Mouse (Mus musculus): ENCODE results near the gene Arid1b.
A peak's percentile ranks its signal among the peaks of the same experiment; 100 is the strongest.
"Not testable (repeated sequence)": the region's sequence is repeated elsewhere in the genome, so short reads cannot be mapped to it uniquely, and the experiment has no call there.

The Arid1b gene

GRCm38 (mm10) chr17:5088241-5088640 lies 94.1 kb downstream of the Arid1b start:
- DNase-seq (ENCODE audit: low spot score) = not testable (repeated sequence)

- DNase-seq (ENCODE audit: low spot score) = no peak
Measured at GRCm38 (mm10) chr17:5088822-5089221, 94.7 kb downstream of the Arid1b start.

- peak; percentile 51 for DNase-seq (ENCODE audit: low spot score)
Measured at GRCm38 (mm10) chr17:5089541-5089940, 95.4 kb downstream of the Arid1b start.

DNA sequence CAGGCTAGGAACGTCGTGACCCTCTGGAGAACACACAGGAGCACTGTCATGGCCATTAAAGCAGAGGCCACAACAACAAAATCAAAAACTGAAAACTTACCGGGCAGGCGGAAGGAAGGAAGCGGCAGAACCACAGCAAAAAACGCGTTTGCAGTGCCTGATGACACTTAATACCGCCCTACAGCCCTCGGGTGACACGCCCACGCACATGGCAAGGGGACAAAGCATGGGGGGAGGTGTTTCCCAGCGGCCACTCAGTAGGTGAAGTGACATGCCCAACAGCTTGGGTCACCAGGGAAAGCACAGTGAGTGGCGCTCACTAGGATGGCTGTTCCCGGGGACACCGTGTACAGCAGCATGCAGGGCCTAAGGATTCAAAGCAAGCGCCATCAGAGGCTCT lies 97.4 kb downstream of the Arid1b start:
- no peak for DNase-seq (ENCODE audit: low spot score)

- no peak for DNase-seq (ENCODE audit: low spot score)
Measured at GRCm38 (mm10) chr17:5091934-5092333, 97.8 kb downstream of the Arid1b start.

DNA sequence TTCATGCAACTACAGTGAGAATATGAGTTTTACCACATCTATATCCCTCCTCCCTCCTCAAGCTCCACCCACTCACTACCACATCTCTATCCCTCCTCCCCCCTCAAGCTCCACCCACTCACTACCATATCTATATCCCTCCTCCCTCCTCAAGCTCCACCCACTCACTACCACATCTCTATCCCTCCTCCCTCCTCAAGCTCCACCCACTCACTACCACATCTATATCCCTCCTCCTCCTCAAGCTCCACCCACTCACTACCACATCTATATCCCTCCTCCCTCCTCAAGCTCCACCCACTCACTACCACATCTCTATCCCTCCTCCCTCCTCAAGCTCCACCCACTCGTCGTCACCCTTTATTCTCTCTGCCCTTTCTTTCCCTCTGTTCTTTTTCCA lies 99.2 kb downstream of the Arid1b start:
- DNase-seq (ENCODE audit: low spot score) = not testable (repeated sequence)

GRCm38 (mm10) chr17:5094636-5095035 lies 100.5 kb downstream of the Arid1b start:
- no peak for DNase-seq (ENCODE audit: low spot score)

- no peak for DNase-seq (ENCODE audit: low spot score)
Measured at GRCm38 (mm10) chr17:5095741-5096140, 101.6 kb downstream of the Arid1b start.

- DNase-seq (ENCODE audit: low spot score) = no peak
Measured at GRCm38 (mm10) chr17:5097046-5097445, 102.9 kb downstream of the Arid1b start.

DNA sequence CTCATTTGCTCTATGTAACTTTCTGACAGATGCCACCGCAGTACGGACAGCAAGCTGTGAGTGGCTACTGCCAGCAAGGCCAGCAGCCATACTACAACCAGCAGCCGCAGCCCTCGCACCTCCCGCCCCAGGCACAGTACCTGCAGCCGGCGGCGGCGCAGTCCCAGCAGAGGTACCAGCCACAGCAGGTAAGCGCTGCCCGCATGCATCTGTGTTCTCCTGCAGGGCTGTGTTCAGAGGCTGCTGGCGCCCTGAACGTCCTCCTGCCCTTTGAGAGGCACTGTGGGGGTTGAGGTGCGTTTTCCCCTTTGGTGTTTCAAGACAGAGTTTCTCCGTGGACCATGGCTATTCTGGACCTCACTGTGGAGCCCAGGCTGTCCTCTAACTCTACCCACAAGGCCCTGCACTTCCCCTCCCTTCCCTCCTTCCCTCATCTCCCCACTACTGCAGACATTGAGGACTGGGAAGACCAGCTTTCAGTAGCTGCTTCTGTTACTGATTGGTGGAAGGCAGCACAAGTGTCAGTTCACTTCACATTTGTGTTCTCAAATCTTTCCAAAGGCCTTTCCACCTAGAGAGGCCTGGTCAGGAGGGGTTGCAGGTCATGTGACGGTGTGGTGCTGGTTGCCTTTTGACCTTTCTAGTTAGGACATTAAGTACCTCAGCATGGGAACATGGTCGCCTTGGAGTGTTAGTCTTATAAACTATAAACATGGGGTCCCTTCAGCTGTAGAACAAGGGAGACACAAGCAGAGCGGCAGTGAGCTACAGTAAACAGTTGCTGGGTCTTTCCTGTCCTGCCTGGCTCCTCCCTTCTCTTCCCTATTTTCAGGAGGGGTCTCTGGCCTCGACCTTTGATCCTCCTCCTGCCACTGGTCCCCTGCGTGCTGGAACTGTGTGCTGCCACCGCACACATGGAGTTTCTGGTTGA lies 103.7 kb downstream of the Arid1b start:
- DNase-seq (ENCODE audit: low spot score) = no peak

DNA sequence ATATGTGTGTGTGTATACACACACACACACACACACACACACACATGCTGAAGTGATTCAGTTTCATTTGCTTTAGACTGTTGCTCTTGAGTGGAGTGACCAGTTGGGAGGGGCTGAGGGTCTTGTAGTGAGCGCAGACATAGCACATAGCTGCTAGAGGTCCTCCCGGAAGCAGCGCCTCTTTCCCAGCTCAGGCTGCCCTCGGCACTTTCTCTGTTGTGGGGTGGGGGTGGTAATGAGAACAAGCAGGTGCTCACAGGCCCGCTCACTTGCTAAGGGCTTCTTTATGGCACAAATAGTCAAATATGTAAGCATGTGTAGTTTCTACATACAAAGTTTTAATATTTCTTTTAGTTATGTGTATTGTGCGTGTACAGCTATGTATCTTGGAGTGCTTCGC lies 104.6 kb downstream of the Arid1b start:
- DNase-seq (ENCODE audit: low spot score) = no peak

DNA sequence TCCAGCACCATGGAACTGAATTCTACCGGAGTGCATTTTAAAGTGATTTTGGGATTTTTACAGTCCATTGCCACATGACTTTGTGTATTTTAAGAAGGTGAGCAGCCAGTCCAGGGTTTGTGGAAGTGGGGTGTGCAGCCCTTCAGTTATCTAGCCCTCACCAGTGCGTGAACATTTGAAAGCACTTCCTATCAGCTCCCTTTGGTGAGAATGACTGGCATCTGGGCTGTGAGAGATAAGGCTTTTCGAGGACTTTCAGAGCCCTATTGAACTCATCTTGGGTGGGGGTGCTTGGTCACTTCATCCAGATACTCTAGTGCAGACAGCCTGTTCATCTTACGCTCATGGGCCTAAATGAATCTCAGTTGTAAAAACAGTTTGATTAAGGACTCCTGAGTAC lies 105.1 kb downstream of the Arid1b start:
- no peak for DNase-seq (ENCODE audit: low spot score)

- no peak for DNase-seq (ENCODE audit: low spot score)
Measured at GRCm38 (mm10) chr17:5101157-5101556, 107.0 kb downstream of the Arid1b start.

DNA sequence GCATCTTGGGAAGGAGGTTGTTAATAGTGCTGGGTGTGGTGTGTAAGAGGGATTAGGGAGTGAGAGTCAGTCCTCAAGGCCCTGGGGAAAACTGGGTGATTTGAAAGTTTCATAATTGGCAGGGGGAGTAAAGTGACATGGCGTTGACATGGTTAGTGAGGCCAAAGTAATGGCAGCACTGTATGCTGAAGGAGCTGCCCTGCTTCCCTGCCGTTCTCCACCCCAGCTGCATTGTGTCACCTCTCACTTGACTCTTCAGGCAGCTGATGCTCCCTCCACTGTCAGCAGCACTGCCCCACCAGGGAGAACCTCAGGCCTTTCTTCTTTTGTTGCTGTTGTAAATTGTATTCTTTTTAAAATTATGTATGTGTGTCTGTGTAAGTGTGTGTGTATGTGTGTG lies 107.8 kb downstream of the Arid1b start:
- no peak for DNase-seq (ENCODE audit: low spot score)

DNA sequence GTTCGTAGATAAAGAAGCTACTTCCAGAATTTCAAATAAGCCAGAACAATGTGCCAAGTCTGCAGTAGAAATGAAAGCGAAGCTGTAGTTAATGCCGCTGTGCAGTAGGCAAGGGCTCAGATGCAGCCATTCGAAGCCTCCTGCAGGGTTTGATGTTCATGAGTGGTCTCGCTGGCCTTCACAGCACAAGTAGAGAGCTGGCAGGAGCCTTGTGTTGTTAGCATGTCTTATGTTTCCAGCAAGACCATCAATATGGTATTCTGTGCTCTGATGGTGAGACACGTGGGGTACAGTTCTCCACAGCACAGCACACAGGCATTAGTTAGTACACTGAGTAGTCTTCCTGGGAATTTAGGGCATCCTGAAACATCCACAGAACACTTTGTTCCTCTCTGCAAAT lies 111.6 kb downstream of the Arid1b start:
- DNase-seq (ENCODE audit: low spot score) = no peak

- no peak for DNase-seq (ENCODE audit: low spot score)
Measured at GRCm38 (mm10) chr17:5106263-5107195, 112.4 kb downstream of the Arid1b start.

DNA sequence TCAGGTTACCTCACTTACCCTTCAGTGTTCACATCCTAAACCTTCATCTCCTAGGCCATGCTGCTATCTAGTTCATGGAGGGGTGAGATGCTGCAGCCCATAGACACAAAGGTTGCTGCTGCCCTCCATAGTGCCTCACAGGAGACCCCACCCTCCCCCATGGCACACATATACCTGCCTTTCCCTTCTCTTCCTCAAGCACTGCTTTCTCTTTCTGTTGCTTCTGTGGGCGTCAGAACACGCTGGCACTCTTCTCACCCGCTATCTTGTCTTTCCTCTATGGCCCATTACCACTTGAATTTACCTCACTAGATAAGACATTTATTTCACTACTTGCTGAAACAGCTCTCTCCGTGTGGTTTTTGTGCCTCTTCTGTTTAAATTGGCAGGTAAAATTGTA lies 113.4 kb downstream of the Arid1b start:
- no peak for DNase-seq (ENCODE audit: low spot score)

GRCm38 (mm10) chr17:5108022-5108421 lies 113.9 kb downstream of the Arid1b start:
- no peak for DNase-seq (ENCODE audit: low spot score)

DNA sequence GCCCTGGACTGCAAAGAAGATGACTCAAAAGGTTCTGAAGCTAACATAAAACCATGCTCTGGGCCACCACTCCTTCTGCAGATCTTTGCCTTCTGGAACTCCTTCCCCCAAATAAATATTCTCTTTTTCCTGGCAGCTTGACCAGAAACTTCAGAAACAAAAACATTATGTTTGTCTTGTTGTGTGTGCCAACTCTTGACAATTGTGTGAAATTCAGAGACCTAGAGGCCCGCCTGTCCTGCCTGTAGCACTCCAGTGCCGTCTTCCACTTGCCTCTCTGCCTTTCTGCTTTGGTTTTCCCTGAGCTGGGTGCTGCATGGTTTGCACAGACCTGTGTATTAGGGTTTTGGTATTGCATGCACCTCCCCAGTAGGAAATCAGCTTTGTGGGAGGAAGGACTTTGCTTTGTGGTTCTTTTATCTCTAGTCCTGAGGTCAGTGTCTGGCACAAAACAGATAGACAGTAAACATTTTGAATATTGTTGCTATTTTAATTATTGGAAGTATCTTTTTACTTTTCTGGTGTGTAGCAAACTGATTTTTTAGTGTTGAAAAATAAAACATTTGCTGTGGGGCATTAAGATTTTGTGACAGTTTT lies 114.5 kb downstream of the Arid1b start:
- no peak for DNase-seq (ENCODE audit: low spot score)

DNA sequence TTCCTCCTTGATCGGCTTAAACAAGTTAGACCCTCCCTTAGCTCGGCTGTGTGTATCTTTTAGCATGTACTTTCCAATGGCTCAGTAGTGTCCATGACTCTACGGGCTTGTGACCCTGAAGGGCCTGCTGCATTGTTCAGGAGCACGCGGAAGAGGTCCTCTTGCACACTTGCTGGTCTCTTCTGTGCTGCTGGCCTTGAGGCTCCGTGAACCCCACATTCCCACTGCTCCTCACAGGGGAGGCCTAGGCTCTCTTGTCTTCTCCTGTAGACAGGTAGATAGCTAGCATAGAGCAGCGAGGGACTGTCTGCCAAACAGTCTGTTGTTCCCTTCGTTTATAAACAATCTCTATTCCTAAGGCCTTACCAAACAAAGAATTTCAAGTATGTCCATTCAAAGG lies 115.2 kb downstream of the Arid1b start:
- DNase-seq (ENCODE audit: low spot score) = no peak

- no peak for DNase-seq (ENCODE audit: low spot score)
Measured at GRCm38 (mm10) chr17:5110159-5110558, 116.0 kb downstream of the Arid1b start.

GRCm38 (mm10) chr17:5110981-5111380 lies 116.8 kb downstream of the Arid1b start:
- not testable (repeated sequence) for DNase-seq (ENCODE audit: low spot score)
